Mouse (Mus musculus): ENCODE results near the gene Nr2f1. TPM values are rescaled to one million over a fixed set of nuclear protein-coding genes. Genes with fewer than 3 reads are reported as not detected.

Gene Nr2f1
- polyA plus RNA-seq, 1 experiment from 2014 or later, result 1.3 TPM

Other genes starting within 250 kb of the Nr2f1 start
- gene Pou5f2, start 174.9 kb downstream of the Nr2f1 start, polyA plus RNA-seq (2015; fragmentation: Nextera tagmentation; extraction: Ambion mirVana), result 1.3 and 1.8 TPM in 2 replicates

Data from limb, embryonic 15.5 days (tissue).